Mouse (Mus musculus): ENCODE measurements around the gene Dpm3. TPM values are rescaled to one million over a fixed set of nuclear protein-coding genes. Genes with fewer than 3 reads are reported as not detected.
A peak's percentile ranks its signal among the peaks of the same experiment; 100 is the strongest.
"Not testable (repeated sequence)": the region's sequence is repeated elsewhere in the genome, so short reads cannot be mapped to it uniquely, and the experiment has no call there.

Dpm3 gene
- 10 to 100 TPM; 16.4 to 26.9 TPM for total RNA-seq (2021)
- long read RNA-seq, experiment 1, transcript Dpm3-201 (2 exons, 404 nt): major isoform, 15 of 16 reads
- long read RNA-seq, experiment 1, partial matches to known transcripts: 0 of 16 reads
- long read RNA-seq, experiment 1, other reads (novel, unspliced or antisense): 0 of 16 reads
- long read RNA-seq, experiment 2, transcript Dpm3-201 (2 exons, 404 nt): major isoform, 9 of 10 reads
- long read RNA-seq, experiment 2, partial matches to known transcripts: 0 of 10 reads
- long read RNA-seq, experiment 2, other reads (novel, unspliced or antisense): 0 of 10 reads

DNA sequence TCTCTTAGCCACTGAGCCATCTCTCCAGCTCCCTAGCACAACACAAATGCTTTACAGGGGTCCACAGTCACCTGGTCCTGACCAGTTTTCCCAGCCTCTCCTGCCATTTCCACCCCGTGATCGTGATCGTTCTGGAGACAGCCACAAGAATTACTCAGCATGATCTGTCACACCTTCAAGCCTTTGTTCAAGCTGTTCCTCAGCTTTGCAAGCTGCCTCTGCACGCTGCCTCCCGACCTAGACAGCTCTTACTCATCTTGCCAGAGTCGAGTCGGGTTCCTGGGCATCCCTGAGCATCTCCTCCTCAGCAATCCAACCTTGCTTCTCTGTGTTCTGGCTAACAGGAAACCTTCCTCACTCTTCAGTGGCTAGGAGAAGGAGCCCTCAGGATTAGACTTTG lies at the start of gene Dpm3:
Gene Dpm3, plus strand, starts transcription at position 283 of the 400 bp plus-strand sequence.
- Histone ChIP-seq H3K27ac (no peak within 1 kb of the TSS), H3K4me3 (no peak within 1 kb of the TSS)
- TF ChIP-seq CTCF (IDR thresholded peaks at IDR 0.05): no peak
- intact Hi-C loops (cut with DNase I): no loop called here
- no peak for DNase-seq

GRCm38 (mm10) chr3:89209731-89210130 lies 49.4 kb upstream of the Dpm3 start:
- no peak for DNase-seq
- Histone ChIP-seq H3K27ac (no peak overlapping the region), H3K4me3 (no peak overlapping the region)
- no peak for TF ChIP-seq CTCF (IDR thresholded peaks at IDR 0.05)
- intact Hi-C loops (cut with DNase I): loop anchor here (10.0 kb wide), 1 partner anchor 45 kb away; the partner anchor contains the start of genes Clk2 and Hcn3

- Histone ChIP-seq H3K4me3 (no peak overlapping the region), H3K27ac (no peak overlapping the region)
- TF ChIP-seq CTCF (IDR thresholded peaks at IDR 0.05): no peak
- DNase-seq: no peak
- intact Hi-C loops (cut with DNase I): loop anchor here (10.0 kb wide), 1 partner anchor 45 kb away; the partner anchor contains the start of genes Clk2 and Hcn3
Observed at GRCm38 (mm10) chr3:89210162-89210561, 49.0 kb upstream of the Dpm3 start.

DNA sequence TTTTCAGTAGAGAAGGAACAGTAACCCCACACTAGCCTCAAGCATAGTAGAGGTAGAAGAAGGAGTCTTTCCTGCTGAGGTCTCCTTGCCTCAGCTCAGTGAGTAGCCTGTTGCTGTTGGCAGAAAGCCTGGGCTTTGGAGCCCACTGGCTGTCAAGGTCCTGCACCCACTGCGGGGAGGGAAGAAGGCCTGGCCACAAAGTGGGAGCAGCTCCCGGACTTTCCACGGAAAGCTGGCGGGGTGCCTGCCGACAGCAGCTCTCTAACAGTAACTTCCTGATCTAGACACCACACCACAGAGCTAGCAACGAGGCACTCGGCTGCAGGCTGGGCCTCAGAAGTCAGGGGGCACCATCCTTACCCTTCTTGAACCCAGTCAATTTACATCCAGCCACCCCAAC lies 48.4 kb upstream of the Dpm3 start:
- peak; percentile 50 for DNase-seq
- TF ChIP-seq CTCF (IDR thresholded peaks at IDR 0.05): no peak
- intact Hi-C loops (cut with DNase I): loop anchor here (10.0 kb wide), 1 partner anchor 46 kb away; the partner anchor contains the start of genes Clk2 and Hcn3
- peak overlapping the region; percentile 8; the same call in 1 of the 2 replicates for H3K27ac ChIP-seq
- no peak overlapping the region for H3K4me3 ChIP-seq

GRCm38 (mm10) chr3:89213803-89214530 lies 45.2 kb upstream of the Dpm3 start:
- intact Hi-C loops (cut with DNase I): loop anchor here (2.0 to 10.0 kb wide), 2 partner anchors 17 to 49 kb away; partner anchors contain the start of genes Clk2 and Hcn3
- no peak for TF ChIP-seq CTCF (IDR thresholded peaks at IDR 0.05)
- Histone ChIP-seq H3K4me3 (peak overlapping the region; percentile 92), H3K27ac (peak overlapping the region; percentile 95)
- peak; percentile 96 for DNase-seq

DNA sequence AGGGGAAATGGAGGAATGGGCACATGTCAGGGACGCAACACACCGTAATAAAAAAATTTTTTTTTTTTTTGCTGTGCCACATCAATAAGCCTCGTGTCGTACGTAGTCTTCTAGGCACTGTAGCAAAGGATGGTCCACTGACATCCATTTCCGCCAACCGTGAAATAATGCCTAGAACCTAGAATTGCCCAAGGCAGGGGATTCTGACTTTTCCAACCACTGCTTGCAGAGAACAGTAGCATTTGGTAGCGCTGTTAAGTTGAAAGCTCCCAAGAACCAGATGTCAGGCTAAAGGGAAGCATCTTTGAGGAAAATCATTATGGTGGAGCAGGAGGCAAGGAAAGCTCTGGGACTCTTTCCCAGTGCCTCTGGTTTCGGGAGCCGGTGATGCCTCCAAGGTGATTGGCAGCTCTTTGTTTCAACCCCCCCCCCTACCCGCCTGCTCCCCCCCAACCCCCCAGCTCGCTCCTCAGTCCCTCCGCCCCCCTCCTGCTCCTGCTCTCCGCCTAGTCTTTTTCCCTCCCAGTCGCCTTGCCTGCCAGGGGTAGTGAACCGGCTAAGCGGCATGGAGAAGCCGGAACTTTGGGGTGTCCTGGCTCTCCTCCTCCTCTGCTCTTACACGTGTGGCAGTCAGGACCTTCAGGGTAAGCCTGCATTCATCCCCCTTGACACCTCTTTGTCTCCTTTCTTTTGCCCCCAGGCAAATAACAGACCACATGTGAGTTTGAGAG lies 44.3 kb upstream of the Dpm3 start, which contains the start of gene Thbs3:
Gene Thbs3, plus strand, starts transcription at position 500 of the 731 bp plus-strand sequence.
- peak; percentile 64 for DNase-seq
- Histone ChIP-seq H3K27ac (peak within 1 kb of the TSS; percentile 95), H3K4me3 (peak within 1 kb of the TSS; percentile 92)
- TF ChIP-seq CTCF (IDR thresholded peaks at IDR 0.05): no peak
- intact Hi-C loops (cut with DNase I): loop anchor here (2.0 to 10.0 kb wide), 2 partner anchors 18 to 50 kb away; partner anchors contain the start of genes Clk2 and Hcn3

- DNase-seq: peak; percentile 85
- TF ChIP-seq CTCF (IDR thresholded peaks at IDR 0.05): peak; percentile 93
- Histone ChIP-seq H3K4me3 (peak overlapping the region; percentile 92), H3K27ac (peak overlapping the region; percentile 95)
- intact Hi-C loops (cut with DNase I): loop anchor here (1.0 to 10.0 kb wide), 4 partner anchors 19 to 126 kb away; partner anchors contain the start of genes Clk2 and Hcn3
Observed at GRCm38 (mm10) chr3:89215853-89216252, 43.3 kb upstream of the Dpm3 start.

DNA sequence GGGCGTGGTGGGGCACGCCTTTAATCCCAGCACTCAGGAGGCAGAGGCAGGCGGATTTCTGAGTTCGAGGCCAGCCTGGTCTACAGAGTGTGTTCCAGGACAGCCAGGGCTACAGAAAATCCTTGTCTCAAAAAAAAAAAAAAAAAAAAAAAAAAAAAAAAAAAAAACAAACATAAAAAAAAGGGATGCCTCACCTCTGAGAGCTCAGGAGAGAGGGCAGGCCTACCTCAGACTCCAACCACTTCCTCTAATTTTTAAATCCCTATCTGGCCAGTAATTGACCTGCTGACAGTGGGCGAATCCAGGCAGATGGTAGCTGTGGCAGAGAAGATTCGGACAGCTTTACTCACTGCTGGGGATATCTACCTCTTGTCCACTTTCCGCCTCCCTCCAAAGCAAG lies 42.8 kb upstream of the Dpm3 start:
- intact Hi-C loops (cut with DNase I): loop anchor here (1.0 to 10.0 kb wide), 3 partner anchors 52 to 126 kb away; partner anchors contain the start of genes Clk2 and Hcn3
- peak overlapping the region; percentile 92; the same call in 1 of the 2 replicates for H3K4me3 ChIP-seq
- DNase-seq: not testable (repeated sequence)
- peak overlapping the region; percentile 95; the same call in 1 of the 2 replicates for H3K27ac ChIP-seq

- Histone ChIP-seq H3K27ac (no peak overlapping the region), H3K4me3 (no peak overlapping the region)
- intact Hi-C loops (cut with DNase I): loop anchor here (10.0 kb wide), 1 partner anchor 53 kb away; the partner anchor contains the start of genes Clk2 and Hcn3
- no peak for DNase-seq
- TF ChIP-seq CTCF (IDR thresholded peaks at IDR 0.05): no peak
Observed at GRCm38 (mm10) chr3:89218271-89218670, 40.9 kb upstream of the Dpm3 start.

DNA sequence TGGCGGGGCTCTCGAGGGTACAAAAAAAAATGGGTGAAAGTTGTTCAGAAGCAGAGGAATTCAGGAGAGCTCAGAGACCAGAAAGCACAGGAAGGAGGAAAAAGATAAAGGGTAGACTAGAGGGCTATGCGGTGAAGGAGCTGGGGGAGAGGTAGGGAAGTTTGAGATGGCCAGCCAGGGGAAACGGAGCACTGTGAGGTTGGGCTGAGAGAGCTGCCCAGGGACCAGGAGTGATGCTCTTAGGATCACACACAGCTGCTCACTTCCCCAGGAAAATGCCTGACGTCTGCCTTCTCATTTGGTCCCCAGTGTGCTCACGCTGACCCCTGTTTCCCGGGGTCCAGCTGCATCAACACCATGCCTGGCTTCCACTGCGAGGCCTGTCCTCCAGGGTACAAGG lies 39.6 kb upstream of the Dpm3 start:
- Histone ChIP-seq H3K4me3 (no peak overlapping the region), H3K27ac (no peak overlapping the region)
- no peak for DNase-seq
- intact Hi-C loops (cut with DNase I): loop anchor here (10.0 kb wide), 1 partner anchor 55 kb away; the partner anchor contains the start of genes Clk2 and Hcn3
- TF ChIP-seq CTCF (IDR thresholded peaks at IDR 0.05): no peak

DNA sequence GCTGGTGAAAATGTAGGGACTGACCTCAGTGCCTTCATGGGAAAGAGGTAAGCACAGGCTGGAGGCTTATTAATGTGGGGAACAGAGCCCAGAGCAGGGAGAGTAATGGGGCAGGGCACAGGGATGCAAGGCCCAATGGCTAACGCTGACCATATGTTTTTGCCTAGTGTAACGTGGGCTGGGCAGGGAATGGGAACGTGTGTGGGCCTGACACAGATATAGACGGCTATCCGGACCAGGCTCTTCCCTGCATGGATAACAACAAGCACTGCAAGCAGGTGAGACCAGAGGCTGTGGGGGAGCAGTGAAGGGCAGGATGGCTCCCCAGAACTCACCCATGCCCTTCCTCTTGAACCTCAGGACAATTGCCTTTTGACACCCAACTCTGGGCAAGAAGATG lies 38.0 kb upstream of the Dpm3 start:
- intact Hi-C loops (cut with DNase I): no loop called here
- no peak for TF ChIP-seq CTCF (IDR thresholded peaks at IDR 0.05)

GRCm38 (mm10) chr3:89224796-89225195 lies 34.4 kb upstream of the Dpm3 start:
- DNase-seq: no peak
- no peak overlapping the region for H3K4me3 ChIP-seq
- intact Hi-C loops (cut with DNase I): no loop called here
- H3K27ac ChIP-seq: no peak overlapping the region
- TF ChIP-seq CTCF (IDR thresholded peaks at IDR 0.05): no peak

More for the DNA sequence above, 38.0 kb upstream of the Dpm3 start:
- H3K4me3 ChIP-seq: no peak overlapping the region
- DNase-seq: no peak
- no peak overlapping the region for H3K27ac ChIP-seq
